Mouse (Mus musculus): ENCODE data around the gene Slc2a8.

The Slc2a8 gene

GRCm38 (mm10) chr2:32971235-32971634 is 10.6 kb downstream of the Slc2a8 start:
- DNase-seq (ENCODE audit: low spot score) = no peak

- no peak for DNase-seq (ENCODE audit: low spot score)
Measured at GRCm38 (mm10) chr2:32969326-32969725, 12.6 kb downstream of the Slc2a8 start.

- no peak for DNase-seq (ENCODE audit: low spot score)
Measured at GRCm38 (mm10) chr2:32968024-32968614, 13.8 kb downstream of the Slc2a8 start.

GRCm38 (mm10) chr2:32966689-32967631 is 14.9 kb downstream of the Slc2a8 start:
- DNase-seq (ENCODE audit: low spot score) = peak; percentile 84

- DNase-seq (ENCODE audit: low spot score) = no peak
Measured at GRCm38 (mm10) chr2:32966184-32966688, 15.6 kb downstream of the Slc2a8 start.

- no peak for DNase-seq (ENCODE audit: low spot score)
Measured at GRCm38 (mm10) chr2:32965511-32966183, 16.2 kb downstream of the Slc2a8 start.

GRCm38 (mm10) chr2:32964659-32965457 is 17.0 kb downstream of the Slc2a8 start:
- no peak for DNase-seq (ENCODE audit: low spot score)

- DNase-seq (ENCODE audit: low spot score) = no peak
Measured at GRCm38 (mm10) chr2:32963981-32964380, 17.9 kb downstream of the Slc2a8 start.

GRCm38 (mm10) chr2:32963544-32963943 is 18.3 kb downstream of the Slc2a8 start:
- no peak for DNase-seq (ENCODE audit: low spot score)

GRCm38 (mm10) chr2:32962875-32963220 is 19.0 kb downstream of the Slc2a8 start:
- no peak for DNase-seq (ENCODE audit: low spot score)

GRCm38 (mm10) chr2:32962062-32962874 is 19.6 kb downstream of the Slc2a8 start:
- peak; percentile 30 for DNase-seq (ENCODE audit: low spot score)

- peak; percentile 95 for DNase-seq (ENCODE audit: low spot score)
Measured at GRCm38 (mm10) chr2:32961192-32961995, 20.5 kb downstream of the Slc2a8 start, which contains the start of the genes Rpl12 and Lrsam1. Gene Rpl12 (plus strand): TSS chr2:32961559. Gene Lrsam1 (minus strand): TSS chr2:32961614.

GRCm38 (mm10) chr2:32960273-32960672 is 21.6 kb downstream of the Slc2a8 start:
- DNase-seq (ENCODE audit: low spot score) = no peak

GRCm38 (mm10) chr2:32957344-32957743 is 24.5 kb downstream of the Slc2a8 start:
- DNase-seq (ENCODE audit: low spot score) = no peak

- no peak for DNase-seq (ENCODE audit: low spot score)
Measured at GRCm38 (mm10) chr2:32954581-32954980, 27.3 kb downstream of the Slc2a8 start.

- DNase-seq (ENCODE audit: low spot score) = no peak
Measured at GRCm38 (mm10) chr2:32947454-32947853, 34.4 kb downstream of the Slc2a8 start.

- DNase-seq (ENCODE audit: low spot score) = no peak
Measured at GRCm38 (mm10) chr2:32940483-32940882, 41.4 kb downstream of the Slc2a8 start.

- no peak for DNase-seq (ENCODE audit: low spot score)
Measured at GRCm38 (mm10) chr2:32939418-32939817, 42.5 kb downstream of the Slc2a8 start.

- no peak for DNase-seq (ENCODE audit: low spot score)
Measured at GRCm38 (mm10) chr2:32938741-32939140, 43.1 kb downstream of the Slc2a8 start.

GRCm38 (mm10) chr2:32931730-32932129 is 50.2 kb downstream of the Slc2a8 start:
- DNase-seq (ENCODE audit: low spot score) = no peak
